Mouse (Mus musculus): ENCODE results near the gene Terb2. TPM values are rescaled to one million over a fixed set of nuclear protein-coding genes. Genes with fewer than 3 reads are reported as not detected.

The Terb2 gene
- polyA plus RNA-seq, 1 experiment from 2014 or later, result not detected

- Histone ChIP-seq H3K36me3 (ENCODE audit: control insufficient read depth, insufficient read depth, low read length) (no peaks in the 10 kb centered on the region), H3K27ac (ENCODE audit: low read depth, low read length) (no peak overlapping the region), H3K9ac (ENCODE audit: low read length) (no peak overlapping the region), H3K27me3 (replicated peaks; ENCODE audit: control insufficient read depth, insufficient read depth, low read length) (no peaks in the 10 kb centered on the region), H3K4me3 (ENCODE audit: low read depth, low read length) (no peak overlapping the region), H3K4me2 (ENCODE audit: low read length) (no peak overlapping the region), H3K9me3 (replicated peaks; ENCODE audit: control insufficient read depth, low read length) (no peaks in the 10 kb centered on the region), H3K4me1 (ENCODE audit: control insufficient read depth, insufficient read depth, low read length) (no peaks in the 10 kb centered on the region)
- ATAC-seq (no peak), DNase-seq (ENCODE audit: low spot score) (no peak)
- WGBS, result 63% methylated on average over 5 of the region's 5 CpGs
Measured at GRCm38 (mm10) chr2:122233341-122233740, 47.3 kb downstream of the Terb2 start.

GRCm38 (mm10) chr2:122233759-122234557, 47.9 kb downstream of the Terb2 start:
- H3K4me3 ChIP-seq (ENCODE audit: low read depth, low read length), result peak overlapping the region; percentile 49
- ATAC-seq, result peak; percentile 62

DNA sequence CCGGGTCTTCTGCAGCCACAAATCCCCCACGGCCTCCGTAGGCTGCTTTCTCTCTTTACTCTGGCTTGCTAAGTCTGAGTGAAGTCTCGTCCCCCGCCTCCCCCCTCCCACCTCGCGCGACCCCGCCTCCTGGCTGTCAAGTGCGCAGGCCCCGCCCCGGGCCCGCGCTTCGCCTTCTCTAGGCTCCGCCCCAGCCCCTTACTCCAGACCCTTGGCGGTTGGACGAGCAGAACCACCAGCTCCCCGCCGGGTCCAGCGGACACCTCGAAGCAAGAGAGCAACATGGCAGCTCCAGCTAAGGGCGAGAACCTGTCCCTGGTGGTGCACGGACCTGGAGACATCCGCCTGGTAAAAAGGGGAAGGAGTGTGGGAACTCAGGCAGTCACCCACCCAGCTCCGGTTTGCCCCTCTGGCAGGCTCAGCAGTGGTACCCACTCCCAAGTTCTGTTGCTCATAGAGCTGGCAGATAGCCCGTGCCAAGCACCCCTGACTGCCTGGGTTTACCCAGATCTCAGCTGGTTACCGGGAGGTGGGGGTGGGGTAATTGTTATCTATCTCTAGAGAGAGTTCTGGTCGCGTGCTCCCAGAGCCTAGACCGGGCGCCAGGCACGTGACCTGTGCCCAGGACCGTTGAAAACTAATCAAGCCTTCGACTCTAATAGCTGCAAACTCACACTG, 48.7 kb downstream of the Terb2 start, which contains the start of gene Sord:
Gene Sord (plus strand): TSS at position 139 of the 678 bp plus-strand sequence.
- ATAC-seq (peak; percentile 96), DNase-seq (ENCODE audit: low spot score) (peak; percentile 94)
- no peaks in the 10 kb centered on the region for H3K9me3 ChIP-seq (replicated peaks; ENCODE audit: control insufficient read depth, low read length)
- H3K4me3 ChIP-seq (ENCODE audit: low read depth, low read length), result peak within 1 kb of the TSS; percentile 49
- H3K27me3 ChIP-seq (replicated peaks; ENCODE audit: control insufficient read depth, insufficient read depth, low read length), result no peaks in the 10 kb centered on the region
- H3K4me1 ChIP-seq (ENCODE audit: control insufficient read depth, insufficient read depth, low read length), result no peaks in the 10 kb centered on the region
- H3K36me3 ChIP-seq (ENCODE audit: control insufficient read depth, insufficient read depth, low read length), result no peaks in the 10 kb centered on the region
- under 1% methylated on average over 35 of the region's 35 CpGs for whole genome bisulfite sequencing
- peak within 1 kb of the TSS; percentile 64 for H3K4me2 ChIP-seq (ENCODE audit: low read length)
- peak within 1 kb of the TSS; percentile 61 for H3K27ac ChIP-seq (ENCODE audit: low read depth, low read length)
- peak within 1 kb of the TSS; percentile 60 for H3K9ac ChIP-seq (ENCODE audit: low read length)

More at GRCm38 (mm10) chr2:122233759-122234557, 47.9 kb downstream of the Terb2 start:
- peak; percentile 78 for DNase-seq (ENCODE audit: low spot score)
- 4% methylated on average over 26 of the region's 26 CpGs for WGBS
- no peaks in the 10 kb centered on the region for H3K27me3 ChIP-seq (replicated peaks; ENCODE audit: control insufficient read depth, insufficient read depth, low read length)
- peak overlapping the region; percentile 64 for H3K4me2 ChIP-seq (ENCODE audit: low read length)
- H3K9me3 ChIP-seq (replicated peaks; ENCODE audit: control insufficient read depth, low read length), result no peaks in the 10 kb centered on the region
- peak overlapping the region; percentile 61 for H3K27ac ChIP-seq (ENCODE audit: low read depth, low read length)
- no peaks in the 10 kb centered on the region for H3K36me3 ChIP-seq (ENCODE audit: control insufficient read depth, insufficient read depth, low read length)
- H3K9ac ChIP-seq (ENCODE audit: low read length), result peak overlapping the region; percentile 60
- H3K4me1 ChIP-seq (ENCODE audit: control insufficient read depth, insufficient read depth, low read length), result no peaks in the 10 kb centered on the region

GRCm38 (mm10) chr2:122235425-122235824, 49.4 kb downstream of the Terb2 start:
- no peak overlapping the region for H3K27ac ChIP-seq (ENCODE audit: low read depth, low read length)
- 78% methylated on average over 2 of the region's 2 CpGs for WGBS
- ATAC-seq, result no peak

GRCm38 (mm10) chr2:122236321-122236720, 50.2 kb downstream of the Terb2 start:
- ATAC-seq (no peak), DNase-seq (ENCODE audit: low spot score) (no peak)
- no peaks in the 10 kb centered on the region for H3K9me3 ChIP-seq (replicated peaks; ENCODE audit: control insufficient read depth, low read length)
- H3K4me2 ChIP-seq (ENCODE audit: low read length), result no peak overlapping the region
- no peaks in the 10 kb centered on the region for H3K4me1 ChIP-seq (ENCODE audit: control insufficient read depth, insufficient read depth, low read length)
- H3K9ac ChIP-seq (ENCODE audit: low read length), result no peak overlapping the region
- no peaks in the 10 kb centered on the region for H3K27me3 ChIP-seq (replicated peaks; ENCODE audit: control insufficient read depth, insufficient read depth, low read length)
- no peaks in the 10 kb centered on the region for H3K36me3 ChIP-seq (ENCODE audit: control insufficient read depth, insufficient read depth, low read length)
- H3K4me3 ChIP-seq (ENCODE audit: low read depth, low read length), result no peak overlapping the region
- H3K27ac ChIP-seq (ENCODE audit: low read depth, low read length), result no peak overlapping the region

More at GRCm38 (mm10) chr2:122235425-122235824, 49.4 kb downstream of the Terb2 start:
- H3K4me3 ChIP-seq (ENCODE audit: low read depth, low read length), result no peak overlapping the region; the same call in 1 of the 2 replicates
- H3K27me3 ChIP-seq (replicated peaks; ENCODE audit: control insufficient read depth, insufficient read depth, low read length), result no peaks in the 10 kb centered on the region
- H3K9ac ChIP-seq (ENCODE audit: low read length), result no peak overlapping the region
- no peaks in the 10 kb centered on the region for H3K4me1 ChIP-seq (ENCODE audit: control insufficient read depth, insufficient read depth, low read length)
- H3K9me3 ChIP-seq (replicated peaks; ENCODE audit: control insufficient read depth, low read length), result no peaks in the 10 kb centered on the region
- DNase-seq (ENCODE audit: low spot score), result no peak
- peak overlapping the region; percentile 64 for H3K4me2 ChIP-seq (ENCODE audit: low read length)
- no peaks in the 10 kb centered on the region for H3K36me3 ChIP-seq (ENCODE audit: control insufficient read depth, insufficient read depth, low read length)

- no peak for DNase-seq (ENCODE audit: low spot score)
- H3K27me3 ChIP-seq (replicated peaks; ENCODE audit: control insufficient read depth, insufficient read depth, low read length), result no peaks in the 10 kb centered on the region
- 94% methylated on average over 2 of the region's 2 CpGs for WGBS
Measured at GRCm38 (mm10) chr2:122237891-122238470, 51.9 kb downstream of the Terb2 start.

DNA sequence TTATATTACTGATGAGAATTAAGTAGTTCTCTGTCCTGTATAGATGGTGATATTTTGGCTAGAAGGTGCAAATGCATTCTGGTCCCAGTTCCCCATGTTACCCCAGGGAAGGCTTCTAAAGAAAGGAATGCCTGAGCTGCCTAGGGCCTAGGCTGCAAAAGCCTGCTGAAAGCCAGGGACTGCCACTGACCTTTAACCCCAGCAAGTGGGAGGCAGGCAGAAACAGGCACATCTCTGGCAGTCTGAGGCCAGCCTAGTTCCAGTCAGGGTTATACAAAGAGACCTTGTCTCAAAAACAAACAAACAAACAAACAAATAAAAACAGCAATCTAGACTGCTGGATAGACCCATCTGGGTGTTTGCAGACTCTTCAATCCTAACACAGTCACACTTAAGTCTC, 54.7 kb downstream of the Terb2 start:
- ATAC-seq (no peak), DNase-seq (ENCODE audit: low spot score) (no peak)
- Histone ChIP-seq H3K36me3 (ENCODE audit: control insufficient read depth, insufficient read depth, low read length) (no peaks in the 10 kb centered on the region), H3K27ac (ENCODE audit: low read depth, low read length) (no peak overlapping the region), H3K4me1 (ENCODE audit: control insufficient read depth, insufficient read depth, low read length) (no peaks in the 10 kb centered on the region), H3K27me3 (replicated peaks; ENCODE audit: control insufficient read depth, insufficient read depth, low read length) (no peaks in the 10 kb centered on the region), H3K4me2 (ENCODE audit: low read length) (no peak overlapping the region), H3K9me3 (replicated peaks; ENCODE audit: control insufficient read depth, low read length) (no peaks in the 10 kb centered on the region), H3K4me3 (ENCODE audit: low read depth, low read length) (no peak overlapping the region), H3K9ac (ENCODE audit: low read length) (no peak overlapping the region)

More at GRCm38 (mm10) chr2:122237891-122238470, 51.9 kb downstream of the Terb2 start:
- H3K36me3 ChIP-seq (ENCODE audit: control insufficient read depth, insufficient read depth, low read length), result no peaks in the 10 kb centered on the region
- no peaks in the 10 kb centered on the region for H3K4me1 ChIP-seq (ENCODE audit: control insufficient read depth, insufficient read depth, low read length)
- ATAC-seq, result no peak
- H3K4me2 ChIP-seq (ENCODE audit: low read length), result no peak overlapping the region
- no peak overlapping the region for H3K4me3 ChIP-seq (ENCODE audit: low read depth, low read length)
- no peaks in the 10 kb centered on the region for H3K9me3 ChIP-seq (replicated peaks; ENCODE audit: control insufficient read depth, low read length)
- H3K9ac ChIP-seq (ENCODE audit: low read length), result no peak overlapping the region
- H3K27ac ChIP-seq (ENCODE audit: low read depth, low read length), result no peak overlapping the region

DNA sequence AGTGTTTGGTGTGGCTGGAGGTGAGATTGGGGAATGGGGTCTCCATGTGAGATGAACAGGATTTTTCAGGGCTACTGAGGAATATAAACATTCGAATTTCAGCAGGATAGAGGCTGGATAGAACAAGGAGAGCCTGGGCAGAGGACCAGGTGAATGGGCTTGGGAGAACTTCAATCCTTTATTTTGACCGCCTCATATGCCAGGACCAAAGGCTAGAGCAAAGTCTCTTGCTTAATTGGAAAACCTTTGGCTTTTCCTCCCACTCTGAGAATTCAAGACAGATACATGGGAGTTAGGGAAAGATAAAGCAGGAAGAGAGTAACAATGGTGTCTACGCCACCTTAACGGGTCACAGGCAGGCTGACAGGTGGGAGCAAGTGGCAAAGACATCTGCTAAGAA, 55.2 kb downstream of the Terb2 start:
- 88% methylated on average over 4 of the region's 4 CpGs for WGBS
- Histone ChIP-seq H3K27ac (ENCODE audit: low read depth, low read length) (no peak overlapping the region), H3K27me3 (replicated peaks; ENCODE audit: control insufficient read depth, insufficient read depth, low read length) (no peaks in the 10 kb centered on the region), H3K9ac (ENCODE audit: low read length) (no peak overlapping the region), H3K36me3 (ENCODE audit: control insufficient read depth, insufficient read depth, low read length) (no peaks in the 10 kb centered on the region), H3K4me2 (ENCODE audit: low read length) (no peak overlapping the region), H3K4me3 (ENCODE audit: low read depth, low read length) (no peak overlapping the region), H3K9me3 (replicated peaks; ENCODE audit: control insufficient read depth, low read length) (no peaks in the 10 kb centered on the region), H3K4me1 (ENCODE audit: control insufficient read depth, insufficient read depth, low read length) (no peaks in the 10 kb centered on the region)
- ATAC-seq (no peak), DNase-seq (ENCODE audit: low spot score) (no peak)

Data from forebrain, embryonic 14.5 days (tissue).